Mouse (Mus musculus) urinary bladder, adult 2 months (tissue): ENCODE data around the gene Ctnnd2. TPM values are rescaled to one million over a fixed set of nuclear protein-coding genes. Genes with fewer than 3 reads are reported as not detected.

Experiments used
- DNase-seq: peaks from one replicate; pipeline ENCODE4 v3.0.0; 2022; ENCODE audit warnings: low spot score
- polyA plus RNA-seq: library from polyadenylated mRNA; depleted of rRNA; stranded (reverse); fragments of >200 nt; gene quantifications from 2 replicates; pipeline ENCODE4 v1.2.3, GENCODE M21; 2012

Ctnnd2 gene
- polyA plus RNA-seq, 1 experiment = 11.1 TPM

GRCm38 (mm10) chr15:30240881-30241280 lies 68.5 kb downstream of the Ctnnd2 start:
- DNase-seq = no peak

- no peak for DNase-seq
These were observed 96.4 kb downstream of the Ctnnd2 start for GRCm38 (mm10) chr15:30268822-30269221.

GRCm38 (mm10) chr15:30271141-30271572 lies 98.8 kb downstream of the Ctnnd2 start:
- DNase-seq = no peak

- DNase-seq = no peak
These were observed 99.9 kb downstream of the Ctnnd2 start for GRCm38 (mm10) chr15:30272326-30272725.

GRCm38 (mm10) chr15:30275721-30276120 lies 103.3 kb downstream of the Ctnnd2 start:
- no peak for DNase-seq

GRCm38 (mm10) chr15:30276691-30277090 lies 104.3 kb downstream of the Ctnnd2 start:
- DNase-seq = no peak

GRCm38 (mm10) chr15:30278610-30279009 lies 106.2 kb downstream of the Ctnnd2 start:
- no peak for DNase-seq

- no peak for DNase-seq
These were observed 113.3 kb downstream of the Ctnnd2 start for GRCm38 (mm10) chr15:30285572-30286244.

- no peak for DNase-seq
These were observed 113.9 kb downstream of the Ctnnd2 start for GRCm38 (mm10) chr15:30286245-30286642.

GRCm38 (mm10) chr15:30302824-30303223 lies 130.4 kb downstream of the Ctnnd2 start:
- no peak for DNase-seq

- no peak for DNase-seq
These were observed 134.0 kb downstream of the Ctnnd2 start for GRCm38 (mm10) chr15:30306437-30306836.

GRCm38 (mm10) chr15:30322543-30322942 lies 150.2 kb downstream of the Ctnnd2 start:
- no peak for DNase-seq

- no peak for DNase-seq
These were observed 161.2 kb downstream of the Ctnnd2 start for GRCm38 (mm10) chr15:30333336-30334310.

GRCm38 (mm10) chr15:30338585-30339197 lies 166.3 kb downstream of the Ctnnd2 start:
- no peak for DNase-seq

- no peak for DNase-seq
These were observed 173.4 kb downstream of the Ctnnd2 start for GRCm38 (mm10) chr15:30345754-30346153.

GRCm38 (mm10) chr15:30364491-30364890 lies 192.1 kb downstream of the Ctnnd2 start:
- no peak for DNase-seq

- DNase-seq = no peak
These were observed 197.6 kb downstream of the Ctnnd2 start for GRCm38 (mm10) chr15:30369997-30370396.

- DNase-seq = no peak
These were observed 198.8 kb downstream of the Ctnnd2 start for GRCm38 (mm10) chr15:30371151-30371550.

- DNase-seq = no peak
These were observed 201.3 kb downstream of the Ctnnd2 start for GRCm38 (mm10) chr15:30373654-30374215.

- DNase-seq = no peak
These were observed 202.5 kb downstream of the Ctnnd2 start for GRCm38 (mm10) chr15:30374907-30375306.

GRCm38 (mm10) chr15:30383075-30383842 lies 210.9 kb downstream of the Ctnnd2 start:
- no peak for DNase-seq
